Mouse (Mus musculus): ENCODE results near the gene Haspin. TPM values are rescaled to one million over a fixed set of nuclear protein-coding genes. Genes with fewer than 3 reads are reported as not detected.
"Not testable (repeated sequence)": the region's sequence is repeated elsewhere in the genome, so short reads cannot be mapped to it uniquely, and the experiment has no call there.

The Haspin gene
- polyA plus RNA-seq, 1 experiment from 2014 or later: 8.8 TPM

DNA sequence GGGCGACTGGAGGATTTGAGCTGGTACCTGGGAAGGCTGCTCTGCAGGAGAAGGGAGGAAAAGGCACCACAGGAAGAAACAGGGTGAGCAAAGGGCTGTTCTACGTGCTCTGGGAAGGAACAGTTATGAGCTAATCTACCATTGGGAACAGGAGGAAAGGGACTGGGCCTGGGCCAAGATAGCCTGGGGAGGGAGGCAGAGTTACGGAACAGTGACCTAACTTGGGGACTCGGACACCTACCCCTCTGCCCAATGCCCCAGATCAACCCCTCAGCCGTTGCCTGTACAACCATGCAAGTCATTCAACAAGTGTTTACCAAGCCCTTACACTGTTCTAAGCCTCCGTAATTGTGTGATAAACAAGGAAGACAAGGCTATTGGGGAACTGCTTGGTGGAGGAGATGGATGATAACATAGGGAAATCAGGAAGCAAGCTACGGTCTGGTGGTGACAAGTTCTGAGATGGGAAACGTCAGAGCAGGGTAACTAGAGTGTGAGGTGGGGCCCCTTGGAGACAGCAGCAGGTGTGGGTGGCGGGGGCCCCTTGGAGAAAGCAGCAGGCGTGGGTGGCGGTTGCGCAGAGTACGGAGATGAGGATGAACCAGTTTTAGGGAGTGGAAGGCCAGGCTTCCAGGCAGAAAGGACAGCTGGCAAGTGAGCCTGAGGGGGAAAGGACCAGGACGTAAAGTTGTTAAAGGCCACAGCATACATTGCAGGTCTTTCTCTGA lies 29.0 kb downstream of the Haspin start:
- ATAC-seq (no peak), DNase-seq (ENCODE audit: low read depth, low spot score) (no peak)
- in situ Hi-C loops (cut with MboI; ENCODE audit: low pct_unique_long_range_greater_than_20kb): loop anchor here (5.0 kb wide), 1 partner anchor 37 kb away; no protein-coding TSS in a partner anchor
- POLR2A ChIA-PET: no interaction called here
- CTCF ChIA-PET: interaction anchor here (1.2 to 4.9 kb wide), 4 partner anchors 17 to 37 kb away, joined by 3 to 13 read pairs (median 6); no protein-coding TSS in a partner anchor
- H3K27me3 ChIP-seq: peaks cover 4% of the 10 kb centered on the region
- TF ChIP-seq CTCF (IDR thresholded peaks at IDR 0.05): no peak

DNA sequence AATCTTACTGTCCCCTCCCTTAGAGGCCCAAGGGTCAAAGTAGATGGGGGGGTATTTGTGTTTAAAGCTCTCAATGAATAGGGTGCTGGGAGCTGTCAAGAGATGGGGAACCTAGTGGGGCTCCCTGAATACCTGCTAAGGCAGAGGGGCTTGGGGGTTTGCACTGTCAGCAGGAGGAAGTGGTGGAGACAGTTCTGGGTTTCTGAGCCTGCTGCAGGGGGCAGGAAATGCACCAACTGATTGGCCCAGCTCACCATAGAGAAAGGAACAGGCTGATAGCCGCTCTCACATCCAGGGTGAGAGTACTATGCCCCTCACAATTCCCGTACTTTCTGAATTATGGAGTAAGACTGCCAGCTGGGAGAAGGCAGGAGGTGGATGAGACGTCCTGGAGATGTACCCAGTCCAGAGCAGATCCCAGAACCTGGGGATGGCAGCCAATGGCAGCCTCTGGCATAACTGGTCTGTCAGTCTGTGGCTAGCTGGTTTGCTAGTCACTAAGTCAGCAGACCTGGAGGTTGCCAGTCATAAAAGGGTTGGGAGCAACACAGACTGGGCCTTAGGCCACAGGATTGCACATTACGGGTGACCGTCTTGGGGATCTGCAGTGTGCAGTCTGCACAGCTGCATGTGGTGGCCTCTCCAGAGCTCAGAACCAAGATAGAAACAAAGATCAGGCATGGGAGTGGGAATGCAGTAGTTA lies 29.7 kb downstream of the Haspin start:
- ATAC-seq (no peak), DNase-seq (ENCODE audit: low read depth, low spot score) (no peak)
- ChIA-PET CTCF (interaction anchor here (1.3 to 4.9 kb wide), 4 partner anchors 16 to 55 kb away, joined by 3 to 13 read pairs (median 6); no protein-coding TSS in a partner anchor), POLR2A (no interaction called here)
- in situ Hi-C loops (cut with MboI; ENCODE audit: low pct_unique_long_range_greater_than_20kb): loop anchor here (5.0 kb wide), 1 partner anchor 36 kb away; no protein-coding TSS in a partner anchor
- H3K27me3 ChIP-seq: peaks cover under 1% of the 10 kb centered on the region
- no peak for TF ChIP-seq CTCF (IDR thresholded peaks at IDR 0.05)

DNA sequence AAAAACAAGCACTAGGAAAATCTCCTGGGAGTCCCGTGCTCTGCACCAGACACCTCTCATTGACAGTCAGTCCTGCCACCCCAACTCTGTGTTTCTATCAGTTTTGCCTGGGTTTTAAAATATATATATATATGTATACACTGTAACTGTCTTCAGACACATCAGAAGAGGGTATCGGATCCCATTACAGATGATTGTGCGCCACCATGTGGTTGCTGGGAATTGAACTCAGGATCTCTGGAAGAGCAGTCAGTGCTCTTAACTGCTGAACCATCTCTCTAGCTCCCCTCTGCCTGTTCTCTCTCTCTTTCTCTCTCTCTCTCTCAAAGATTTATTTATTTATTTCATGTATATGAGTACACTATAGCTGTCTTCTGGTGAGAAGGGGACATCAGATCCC lies 30.7 kb downstream of the Haspin start:
- CTCF ChIA-PET: interaction anchor here (1.3 to 4.9 kb wide), 4 partner anchors 15 to 54 kb away, joined by 3 to 13 read pairs (median 6); no protein-coding TSS in a partner anchor
- in situ Hi-C loops (cut with MboI; ENCODE audit: low pct_unique_long_range_greater_than_20kb): loop anchor here (5.0 kb wide), 1 partner anchor 35 kb away; no protein-coding TSS in a partner anchor
- ATAC-seq: not testable (repeated sequence)

DNA sequence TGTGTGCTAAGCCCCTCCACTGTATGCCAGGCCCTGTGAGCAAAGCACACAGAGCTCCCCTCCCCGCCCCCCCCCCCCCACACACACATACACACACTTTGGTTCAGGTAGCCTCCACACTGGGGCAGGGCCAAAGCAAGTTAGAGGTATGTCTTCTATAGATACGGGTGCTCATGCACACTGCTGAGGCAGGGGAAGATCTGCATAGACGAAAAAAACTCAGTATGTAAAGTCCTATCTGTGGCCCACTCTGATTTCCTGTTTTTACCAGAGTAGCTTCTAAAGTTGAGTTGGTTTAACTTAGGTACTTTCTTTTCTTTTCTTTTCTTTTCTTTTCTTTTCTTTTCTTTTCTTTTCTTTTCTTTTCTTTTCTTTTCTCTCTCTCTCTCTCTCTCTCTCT lies 32.8 kb downstream of the Haspin start:
- no peak for ATAC-seq
- H3K27me3 ChIP-seq: no peaks in the 10 kb centered on the region
- no peak for DNase-seq (ENCODE audit: low read depth, low spot score)
- in situ Hi-C loops (cut with MboI; ENCODE audit: low pct_unique_long_range_greater_than_20kb): loop anchor here (5.0 kb wide), 1 partner anchor 33 kb away; no protein-coding TSS in a partner anchor
- ChIA-PET CTCF (interaction anchor here (0.9 to 4.9 kb wide), 2 partner anchors 16 to 33 kb away, joined by 3 to 13 read pairs; no protein-coding TSS in a partner anchor), POLR2A (interaction anchor here (0.6 kb wide), 1 partner anchor 1425 kb away, joined by 5 read pairs; no protein-coding TSS in a partner anchor)
- no peak for TF ChIP-seq CTCF (IDR thresholded peaks at IDR 0.05)

More for the DNA sequence above, 30.7 kb downstream of the Haspin start:
- H3K27me3 ChIP-seq; POLR2A ChIA-PET; DNase-seq (ENCODE audit: low read depth, low spot score): not testable (repeated sequence)

DNA sequence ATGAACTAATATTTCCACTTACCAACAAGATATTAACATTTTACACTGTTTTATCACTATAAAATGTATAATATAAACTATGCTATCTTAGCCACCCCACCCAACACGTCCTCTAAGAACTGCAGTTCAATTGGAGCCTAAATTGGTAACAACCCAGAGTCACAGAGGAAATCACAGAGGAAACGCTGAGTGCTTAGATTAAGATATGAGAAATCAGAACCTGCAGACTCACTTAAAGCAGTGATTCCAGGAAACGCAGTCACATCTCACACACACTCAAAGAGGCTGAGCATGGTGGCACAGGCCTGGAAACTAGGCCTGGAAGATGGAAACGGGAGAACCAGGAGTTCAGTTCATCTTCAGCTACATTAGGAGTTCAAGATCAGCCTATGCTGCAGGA lies 36.8 kb downstream of the Haspin start:
- ChIA-PET CTCF (interaction anchor here (1.4 kb wide), 1 partner anchor 30 kb away, joined by 3 read pairs; no protein-coding TSS in a partner anchor), POLR2A (no interaction called here)
- in situ Hi-C loops (cut with MboI; ENCODE audit: low pct_unique_long_range_greater_than_20kb): no loop called here
- DNase-seq (ENCODE audit: low read depth, low spot score) (no peak), ATAC-seq (no peak)
- TF ChIP-seq CTCF (IDR thresholded peaks at IDR 0.05): no peak
- H3K27me3 ChIP-seq: no peaks in the 10 kb centered on the region

DNA sequence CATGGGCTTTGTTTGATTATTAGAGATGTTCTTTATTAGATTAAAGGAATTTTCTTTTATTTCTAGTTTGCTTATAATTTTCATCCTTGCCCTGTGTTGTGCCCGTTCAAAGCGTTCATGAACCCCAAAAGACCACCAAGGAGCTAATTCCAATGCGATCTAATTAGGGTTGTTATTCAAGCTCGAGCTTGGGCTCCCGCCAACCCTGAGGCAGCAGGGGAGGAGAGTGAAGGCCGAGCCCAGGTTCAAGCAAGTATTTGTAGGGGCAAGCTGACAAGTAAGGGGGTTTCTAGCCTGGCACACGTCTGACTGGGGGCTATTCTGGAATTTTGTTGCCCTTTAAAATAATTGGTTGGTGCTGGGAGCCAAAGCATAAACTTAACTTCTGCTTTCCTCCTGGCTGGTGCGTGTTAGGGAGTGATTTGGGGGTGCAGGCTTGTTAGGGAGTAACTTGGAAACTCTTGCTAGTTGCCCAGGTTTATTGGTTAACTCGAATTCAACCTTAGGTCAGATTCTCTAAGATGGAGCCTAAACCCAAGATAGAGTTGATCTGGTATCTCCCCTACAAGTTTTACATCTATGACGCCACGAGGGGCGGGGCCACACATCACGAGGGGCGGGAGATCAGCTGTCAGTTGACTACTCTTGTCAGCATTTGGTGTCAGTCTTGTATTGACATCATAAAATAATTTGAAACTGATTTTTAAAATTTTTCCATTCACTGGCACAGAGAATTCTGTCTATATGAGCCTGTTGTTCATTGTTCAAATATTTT lies 37.9 kb downstream of the Haspin start:
- in situ Hi-C loops (cut with MboI; ENCODE audit: low pct_unique_long_range_greater_than_20kb): no loop called here
- H3K27me3 ChIP-seq: no peaks in the 10 kb centered on the region
- ATAC-seq (no peak), DNase-seq (ENCODE audit: low read depth, low spot score) (no peak)
- POLR2A ChIA-PET: interaction anchor here (0.7 kb wide), 1 partner anchor 1491 kb away, joined by 3 read pairs; no protein-coding TSS in a partner anchor
- TF ChIP-seq CTCF (IDR thresholded peaks at IDR 0.05): no peak
- CTCF ChIA-PET: interaction anchor here (0.7 kb wide), 1 partner anchor 15 kb away, joined by 3 read pairs; no protein-coding TSS in a partner anchor

DNA sequence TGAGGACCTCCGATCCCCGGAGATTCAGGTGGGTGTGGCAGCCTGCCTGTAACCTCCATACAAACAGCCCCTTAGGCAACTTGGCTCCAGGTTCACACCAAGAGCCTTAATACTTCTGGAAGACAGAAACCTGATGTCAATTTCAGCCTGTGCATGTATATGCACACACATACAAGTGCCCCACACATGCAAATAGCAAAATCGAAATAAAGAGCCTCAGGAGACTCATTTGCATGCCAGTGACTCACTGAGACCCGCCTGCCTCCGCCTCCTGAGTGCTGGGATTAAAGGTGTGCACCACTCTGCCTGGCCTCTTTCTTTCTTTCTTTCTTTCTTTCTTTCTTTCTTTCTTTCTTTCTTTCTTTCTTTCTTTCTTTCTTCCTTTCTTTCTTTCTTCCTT lies 39.2 kb downstream of the Haspin start:
- no peak for TF ChIP-seq CTCF (IDR thresholded peaks at IDR 0.05)
- CTCF ChIA-PET: no interaction called here
- POLR2A ChIA-PET: no interaction called here

DNA sequence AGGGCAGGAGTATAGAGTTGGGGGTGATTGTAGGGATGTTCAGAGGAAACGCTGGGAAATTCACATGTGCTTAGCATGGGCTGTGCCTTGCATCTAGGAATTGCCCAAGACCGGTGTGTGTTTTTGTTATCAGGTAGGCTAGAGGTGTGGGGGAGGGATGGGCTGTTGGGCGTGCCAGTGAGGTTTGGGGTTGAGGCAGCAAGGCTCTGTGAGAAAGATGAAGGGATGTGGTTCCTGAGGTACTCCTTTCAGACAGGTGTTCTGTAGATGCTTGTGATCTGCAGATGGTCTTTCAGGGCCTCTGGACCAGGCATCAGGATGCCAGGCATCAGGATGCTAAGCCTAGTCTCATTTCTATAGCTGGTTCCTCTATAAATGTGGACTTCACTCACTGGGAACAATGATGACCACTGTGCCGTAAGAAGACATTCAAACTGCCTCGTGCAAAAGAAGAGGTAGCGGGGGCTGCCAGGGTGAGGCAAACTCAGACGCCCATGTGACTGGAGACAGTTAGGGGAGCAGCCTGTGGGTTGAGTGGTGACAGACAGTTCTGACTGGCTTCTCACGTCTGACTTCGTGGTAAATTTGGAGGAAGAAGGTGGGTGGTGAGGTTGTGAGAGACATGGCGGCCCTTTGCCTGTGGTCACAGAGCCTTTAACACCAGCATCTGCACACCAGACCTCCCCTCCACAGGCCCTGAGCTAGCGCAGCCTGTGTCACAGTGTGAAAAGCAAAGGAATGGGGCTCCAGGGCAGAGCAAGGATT lies 43.7 kb downstream of the Haspin start:
- DNase-seq (ENCODE audit: low read depth, low spot score) (no peak), ATAC-seq (no peak)
- no peak for TF ChIP-seq CTCF (IDR thresholded peaks at IDR 0.05)
- CTCF ChIA-PET: interaction anchor here (0.9 kb wide), 1 partner anchor 23 kb away, joined by 4 read pairs; no protein-coding TSS in a partner anchor
- POLR2A ChIA-PET: no interaction called here
- in situ Hi-C loops (cut with MboI; ENCODE audit: low pct_unique_long_range_greater_than_20kb): no loop called here
- H3K27me3 ChIP-seq: no peaks in the 10 kb centered on the region

More for the DNA sequence above, 39.2 kb downstream of the Haspin start:
- no peak for DNase-seq (ENCODE audit: low read depth, low spot score)
- no peaks in the 10 kb centered on the region for H3K27me3 ChIP-seq
- ATAC-seq: no peak
- in situ Hi-C loops (cut with MboI; ENCODE audit: low pct_unique_long_range_greater_than_20kb): no loop called here

DNA sequence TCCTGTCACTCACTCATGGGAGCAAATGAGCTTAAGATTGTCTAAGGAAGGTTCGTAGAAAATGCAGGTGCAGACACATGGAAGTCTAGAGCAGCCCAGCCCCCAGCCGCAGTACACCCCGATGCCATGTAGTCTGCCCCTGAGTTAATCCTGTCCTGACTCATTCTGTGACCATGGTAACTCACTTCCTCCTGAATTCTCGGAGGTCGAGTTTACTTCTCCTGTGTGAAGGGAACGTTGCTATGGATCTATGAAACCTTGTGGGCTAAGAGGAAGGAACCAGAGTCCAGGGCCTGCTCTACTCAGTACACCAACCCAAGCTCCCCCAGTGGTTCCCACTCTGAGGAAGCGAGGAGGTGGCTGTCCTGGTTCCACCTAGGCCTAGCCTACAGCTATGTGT lies 45.2 kb downstream of the Haspin start:
- ATAC-seq (no peak), DNase-seq (ENCODE audit: low read depth, low spot score) (no peak)
- H3K27me3 ChIP-seq: no peaks in the 10 kb centered on the region
- in situ Hi-C loops (cut with MboI; ENCODE audit: low pct_unique_long_range_greater_than_20kb): no loop called here
- ChIA-PET CTCF (interaction anchor here (1.6 kb wide), 1 partner anchor 15 kb away, joined by 6 read pairs; no protein-coding TSS in a partner anchor), POLR2A (interaction anchor here (0.5 kb wide), 1 partner anchor 1461 kb away, joined by 3 read pairs; no protein-coding TSS in a partner anchor)
- no peak for TF ChIP-seq CTCF (IDR thresholded peaks at IDR 0.05)

Data from Patski (cell line).